Comparison of ENCODE assay signal across 8 mouse cellular contexts in the genomic region with DNA sequence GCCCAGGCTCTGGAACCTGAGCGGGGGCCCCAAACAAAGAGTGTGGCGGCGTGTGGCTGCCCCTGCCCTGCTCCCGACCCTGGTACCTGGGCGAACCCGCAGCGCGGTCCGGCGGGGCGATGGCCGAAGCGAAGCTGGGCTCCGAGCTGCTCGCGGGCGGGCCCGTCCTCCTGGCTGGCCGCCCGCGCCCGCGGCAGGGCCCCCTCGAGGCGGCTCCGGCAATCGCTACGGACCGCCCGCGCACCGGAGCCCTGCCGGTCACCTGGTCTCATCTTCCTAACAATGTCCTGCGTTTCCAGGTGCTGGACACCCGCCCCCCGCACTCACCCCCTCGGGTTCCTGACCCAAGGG. TPM values are rescaled to one million over a fixed set of nuclear protein-coding genes. Genes with fewer than 3 reads are reported as not detected.
DNase-seq lines count a peak whose midpoint lies in the region; ATAC-seq lines count a peak whose summit lies in the region.

A gene (minus strand): TSS at position 143 of the 351 bp plus-strand sequence.

- H3K27ac ChIP-seq in forebrain, embryonic 13.5 days: peak within 1 kb of the TSS; percentile 57
- H3K27ac ChIP-seq in hindbrain, embryonic 10.5 days: peak within 1 kb of the TSS; percentile 92

- H3K36me3 ChIP-seq in forebrain, embryonic 13.5 days (ENCODE audit: poor library complexity, severe bottlenecking): no peaks in the 10 kb centered on the region
- H3K36me3 ChIP-seq in hindbrain, embryonic 10.5 days: no peaks in the 10 kb centered on the region
- H3K36me3 ChIP-seq in splenic B cell, adult 2 months (ENCODE audit: control insufficient read depth, insufficient read depth, low read length, poor library complexity, severe bottlenecking): no peaks in the 10 kb centered on the region

- under 1% methylated on average over 37 of the region's 37 CpGs for WGBS in forebrain, embryonic 13.5 days
- under 1% methylated on average over 37 of the region's 37 CpGs for WGBS in hindbrain, embryonic 10.5 days

- peaks cover 15% of the 10 kb centered on the region for H3K27me3 ChIP-seq in forebrain, embryonic 13.5 days
- H3K27me3 ChIP-seq in hindbrain, embryonic 10.5 days (ENCODE audit: insufficient read depth, poor library complexity, severe bottlenecking): peaks cover 21% of the 10 kb centered on the region
- H3K27me3 ChIP-seq in splenic B cell, adult 2 months (ENCODE audit: control insufficient read depth, insufficient read depth, low read length, poor library complexity, severe bottlenecking): no peaks in the 10 kb centered on the region

- peak within 1 kb of the TSS; percentile 83 for H3K4me2 ChIP-seq in forebrain, embryonic 13.5 days

- no peak for DNase-seq in cerebellum, adult 9-10 months
- no peak for DNase-seq in adrenal gland, adult 2 months
- peak; percentile 73 for DNase-seq in hindbrain, embryonic 10.5 days (ENCODE audit: low spot score)
- peak in 1 of 2 experiments; percentile 31 for DNase-seq in layer of hippocampus, postnatal 25 days (ENCODE audit: extremely low spot score in 1 of 2, low spot score in 1 of 2)
- DNase-seq in lung, postnatal 14 days: peak; percentile 73
- peak; percentile 58 for DNase-seq in splenic B cell, adult 2 months (ENCODE audit: low read depth, low spot score)

- 0 out of 2 replicates have a peak, but pooled peaks have one; percentile 37 for ATAC-seq in cerebellum, adult (ENCODE audit: insufficient number of reproducible peaks, low FRiP score, low TSS enrichment)
- ATAC-seq in forebrain, embryonic 13.5 days: peak; percentile 56; the same call in 1 of the 2 replicates

- H3K4me1 ChIP-seq in forebrain, embryonic 13.5 days: peaks cover 22% of the 10 kb centered on the region; the same call in 1 of the 2 replicates
- peaks cover 26% of the 10 kb centered on the region for H3K4me1 ChIP-seq in hindbrain, embryonic 10.5 days (replicated peaks)

- H3K9me3 ChIP-seq in forebrain, embryonic 13.5 days (replicated peaks): no peaks in the 10 kb centered on the region
- no peaks in the 10 kb centered on the region for H3K9me3 ChIP-seq in hindbrain, embryonic 10.5 days

- peak within 1 kb of the TSS; percentile 79 for H3K9ac ChIP-seq in forebrain, embryonic 13.5 days

- peak within 1 kb of the TSS; percentile 59 for H3K4me3 ChIP-seq in forebrain, embryonic 13.5 days
- H3K4me3 ChIP-seq in hindbrain, embryonic 10.5 days: peak within 1 kb of the TSS; percentile 75

RNA-seq across cellular contexts. Expression of the gene that starts here (rescaled TPM):
- total RNA-seq in adrenal gland, adult 2 months (2021): 10 to 100 TPM; 57.2 to 67.7 TPM
- 39.2 and 44.2 TPM in 2 replicates for polyA plus RNA-seq in adrenal gland, adult 2 months (2012; rRNA removed)
- 6.6 and 7.3 TPM in 2 replicates for polyA plus RNA-seq in forebrain, embryonic 13.5 days (2015; fragmentation: Nextera tagmentation; extraction: Ambion mirVana)
- polyA plus RNA-seq in hindbrain, embryonic 10.5 days (2016; fragmentation: Nextera tagmentation; extraction: Ambion mirVana): 9.7 and 10.9 TPM in 2 replicates
- total RNA-seq in layer of hippocampus, postnatal 25 days (2021): 10 to 100 TPM; 46.6 to 53.2 TPM

Comparison
In these comparisons a context has a peak if more than half of its experiments do, and no peak if none do; other contexts are left out.
1. DNase-seq: peak in hindbrain, embryonic 10.5 days (single experiment), lung, postnatal 14 days (single experiment) and splenic B cell, adult 2 months (single experiment); none in cerebellum, adult 9-10 months (single experiment) and adrenal gland, adult 2 months (single experiment).